Mouse (Mus musculus) CD8-positive naive resting alpha-beta T cell, adult 2 months (primary cell): ENCODE results near the gene Pagr1b.

Source experiments
- DNase-seq, 2 experiments: peaks; one replicate each; pipeline ENCODE4 v3.0.0; 2022; ENCODE audit warnings: low read depth in 2 of 2, low spot score in 2 of 2

Pagr1b gene

DNA sequence TGATC, at the start of gene Pagr1b:
TSS of gene Pagr1b (minus strand) at position 4 of the 5 bp plus-strand sequence.
- no peak for DNase-seq

DNA sequence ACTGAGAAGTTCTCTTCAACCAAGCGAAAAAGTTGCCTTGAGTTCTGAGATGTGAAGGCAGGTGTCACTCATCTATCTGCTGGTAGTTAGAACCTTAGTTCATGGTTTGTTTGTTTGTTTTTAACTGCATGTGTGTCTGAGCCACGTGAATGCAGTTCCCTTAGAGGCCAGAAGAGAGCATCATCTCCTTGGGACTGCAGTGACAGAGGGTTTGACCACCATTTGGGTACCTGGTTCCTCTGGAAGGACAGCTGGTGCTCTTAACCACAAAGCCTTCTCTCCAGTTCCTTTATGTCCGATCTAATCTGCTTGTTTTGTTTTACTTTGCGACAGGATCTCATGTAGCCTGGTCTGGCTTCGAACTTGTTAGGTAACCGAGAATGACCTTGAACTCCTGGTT, 49.3 kb upstream of the Pagr1b start:
- DNase-seq, result no peak

DNA sequence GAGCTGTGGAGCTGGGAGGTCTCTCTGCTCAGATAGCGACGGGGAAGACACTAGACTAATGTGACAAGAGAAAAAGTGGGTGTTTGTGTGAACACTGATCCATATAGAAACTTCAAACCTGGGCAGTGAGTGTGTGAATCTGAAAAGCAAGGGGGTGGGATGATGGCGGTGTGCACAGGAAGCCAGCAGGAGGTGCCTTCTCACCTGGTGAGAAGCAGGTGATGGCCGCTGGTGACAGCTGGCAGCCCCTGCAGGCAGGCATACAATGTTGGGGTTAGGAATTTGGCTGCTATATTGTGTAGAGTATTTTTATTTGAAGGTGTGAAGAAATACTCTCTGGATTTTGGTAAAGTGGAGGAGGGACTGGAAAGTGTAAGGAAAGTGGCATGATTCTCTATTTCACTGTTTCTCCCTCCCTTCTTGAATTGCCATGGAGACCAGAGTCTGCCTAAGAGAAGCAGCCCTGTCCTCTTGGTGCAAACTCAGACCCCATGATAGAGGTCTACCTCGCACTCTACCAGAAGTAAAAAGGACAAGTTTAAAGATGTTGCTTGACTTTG, 38.8 kb upstream of the Pagr1b start:
- DNase-seq, result no peak

DNA sequence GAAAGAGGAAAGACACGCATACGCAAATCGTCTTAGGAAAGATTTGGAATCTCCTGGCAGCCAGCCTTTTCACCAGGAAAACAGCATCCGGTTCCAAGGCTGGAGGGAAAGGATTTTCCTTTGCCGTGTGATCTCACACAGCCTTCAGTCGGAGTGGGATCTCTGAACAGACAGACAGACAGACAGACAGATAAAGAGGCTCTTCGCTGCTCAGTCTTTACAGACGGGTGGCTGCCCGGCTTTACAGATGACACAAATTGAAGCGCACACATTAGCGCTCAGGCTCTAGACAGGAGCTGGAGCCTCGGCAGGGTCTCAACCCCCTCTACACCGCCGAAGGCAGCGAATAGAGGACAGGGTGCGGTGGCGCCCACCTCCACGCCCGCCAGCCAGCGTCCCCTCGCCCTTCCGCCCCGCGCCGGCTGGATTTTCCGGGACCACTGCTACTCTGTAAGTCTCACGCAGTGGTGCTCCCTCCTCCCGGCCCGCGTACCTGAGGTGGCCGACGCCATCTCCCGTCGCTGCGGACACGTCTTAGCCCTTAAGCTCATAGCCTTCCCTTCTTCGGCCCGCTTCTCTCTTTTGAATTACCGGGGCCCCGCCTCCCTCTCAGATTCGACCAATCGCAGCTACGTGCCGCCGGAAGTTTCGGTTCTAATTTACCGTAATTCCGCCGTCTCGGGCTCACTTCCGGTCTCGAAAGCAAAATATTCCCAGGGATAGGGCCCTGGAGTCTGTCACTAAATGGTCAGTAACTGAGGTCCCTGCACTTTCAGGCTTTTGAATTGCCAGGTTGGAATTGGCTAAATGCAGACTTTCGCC, 25.8 kb upstream of the Pagr1b start, which contains the start of gene Kif22:
TSS of gene Kif22 (minus strand) at position 621 of the 822 bp plus-strand sequence.
- DNase-seq, result peak; percentile 65 to 76

DNA sequence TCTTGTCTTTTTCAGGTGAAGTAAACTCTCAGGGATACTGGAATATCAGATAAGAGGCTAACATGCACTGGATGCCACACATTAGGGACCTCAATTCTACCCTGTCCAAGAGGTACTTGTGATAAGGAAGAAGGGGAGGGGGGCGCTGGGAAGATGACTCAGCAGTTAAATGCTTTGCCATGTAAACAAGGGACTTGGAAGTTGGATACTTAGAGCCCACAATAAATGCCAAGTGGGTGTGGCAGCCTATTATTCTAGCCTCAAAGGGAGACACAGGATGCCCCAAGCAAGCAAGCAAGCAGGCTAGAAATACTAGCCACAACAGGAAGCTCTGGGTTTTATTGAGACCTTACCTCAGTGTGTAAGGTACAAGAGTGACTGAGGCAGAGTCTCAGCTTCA, 15.0 kb upstream of the Pagr1b start:
- DNase-seq, result peak in 1 of 2 experiments; percentile 23

DNA sequence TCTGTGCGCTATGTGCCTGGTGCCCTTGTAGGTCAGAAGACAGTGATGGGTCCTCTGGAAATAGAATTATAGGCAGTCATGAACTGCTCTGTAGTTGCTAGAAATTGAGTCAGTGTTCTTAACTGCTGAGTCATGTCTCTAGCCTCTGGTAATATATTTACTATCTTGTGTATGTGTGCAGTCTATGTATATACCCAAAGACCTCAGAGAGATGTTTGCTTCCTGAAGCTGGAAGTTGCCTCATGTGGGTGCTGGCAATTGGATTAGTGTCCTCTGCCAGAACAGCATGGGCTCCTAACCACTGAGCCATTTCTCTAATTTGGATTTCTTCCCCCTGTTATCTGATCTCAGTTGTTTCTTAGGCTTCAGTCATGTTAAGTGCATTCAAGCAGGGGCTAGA, 13.9 kb upstream of the Pagr1b start:
- DNase-seq, result no peak

DNA sequence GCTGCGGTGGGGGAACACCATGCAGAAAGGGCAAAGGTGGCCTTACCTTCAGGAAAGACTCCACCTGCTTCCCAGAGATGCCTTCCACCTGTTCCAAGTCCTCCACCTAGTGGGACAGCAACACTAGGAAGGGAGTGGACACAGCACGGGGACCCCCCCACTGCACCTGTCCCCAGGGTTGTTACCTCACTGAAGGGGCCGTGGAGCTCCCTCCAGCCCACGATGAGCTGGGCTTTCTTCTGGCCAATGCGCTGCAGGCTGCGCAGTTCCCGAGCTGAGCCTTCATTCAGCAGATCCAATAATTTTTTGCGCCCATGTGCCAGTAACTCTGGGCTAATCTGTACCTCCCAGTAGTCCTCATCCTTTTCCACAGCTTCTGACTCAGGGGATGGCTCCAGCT, 11.6 kb upstream of the Pagr1b start:
- no peak for DNase-seq

DNA sequence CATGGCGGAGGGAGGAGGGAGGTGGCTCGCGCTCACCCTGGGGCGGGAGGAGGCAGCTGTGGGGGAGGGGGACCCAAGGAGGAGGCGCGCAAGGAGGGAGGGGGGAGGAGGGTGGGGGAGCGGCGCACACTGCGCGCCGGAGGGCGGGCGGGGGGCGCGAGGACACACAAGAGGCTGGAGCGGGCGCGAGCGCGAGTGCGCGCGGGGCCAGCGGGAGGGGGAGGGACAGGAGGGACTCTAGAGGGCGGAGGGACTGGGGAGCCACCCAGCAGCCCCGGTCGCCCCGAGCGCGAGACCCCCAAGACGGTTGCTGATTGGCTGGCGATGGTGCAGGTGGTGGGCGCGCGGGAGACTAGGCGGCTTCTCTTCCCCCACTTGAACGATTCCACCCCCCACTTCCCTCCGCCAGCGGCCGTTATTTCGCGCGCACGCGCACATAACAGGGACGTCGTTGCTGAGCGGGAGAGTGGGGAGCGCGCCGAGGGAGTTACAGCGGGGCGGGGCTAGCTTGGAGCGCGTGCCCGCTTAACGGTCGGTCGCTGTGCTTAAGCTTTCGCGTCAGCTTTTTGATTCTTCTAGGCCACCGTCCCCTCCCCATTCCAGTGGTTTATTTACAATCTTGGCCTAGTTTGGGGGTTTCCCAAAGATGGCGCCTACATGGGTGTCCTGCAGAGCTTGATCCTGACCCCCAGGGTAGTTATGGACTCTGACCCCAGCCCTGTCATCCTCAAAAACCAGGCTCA, 10.9 kb upstream of the Pagr1b start, which contains the start of gene Maz:
TSS of gene Maz (minus strand) at position 54 of the 743 bp plus-strand sequence.
- peak; percentile 97 to 99 for DNase-seq

DNA sequence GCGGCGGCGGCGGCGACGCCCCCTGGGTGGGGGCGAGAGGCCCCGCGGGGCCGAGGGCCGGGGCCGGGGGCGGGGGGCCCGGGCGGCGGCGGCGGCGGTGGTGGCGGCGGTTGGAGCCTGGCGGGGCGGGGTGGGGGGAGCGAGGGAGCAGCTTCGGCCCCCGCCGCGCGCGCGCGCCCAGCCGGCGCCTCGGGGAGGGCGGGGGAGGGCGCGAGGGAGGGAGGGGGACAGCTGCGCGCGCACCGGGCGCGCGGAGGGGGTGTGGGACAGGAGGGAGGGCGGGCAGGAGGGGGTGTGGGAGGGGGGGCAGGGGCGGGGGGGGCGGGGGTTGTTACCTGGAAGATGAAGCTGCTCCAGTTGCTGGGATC, 10.3 kb upstream of the Pagr1b start:
- DNase-seq, result no peak

DNA sequence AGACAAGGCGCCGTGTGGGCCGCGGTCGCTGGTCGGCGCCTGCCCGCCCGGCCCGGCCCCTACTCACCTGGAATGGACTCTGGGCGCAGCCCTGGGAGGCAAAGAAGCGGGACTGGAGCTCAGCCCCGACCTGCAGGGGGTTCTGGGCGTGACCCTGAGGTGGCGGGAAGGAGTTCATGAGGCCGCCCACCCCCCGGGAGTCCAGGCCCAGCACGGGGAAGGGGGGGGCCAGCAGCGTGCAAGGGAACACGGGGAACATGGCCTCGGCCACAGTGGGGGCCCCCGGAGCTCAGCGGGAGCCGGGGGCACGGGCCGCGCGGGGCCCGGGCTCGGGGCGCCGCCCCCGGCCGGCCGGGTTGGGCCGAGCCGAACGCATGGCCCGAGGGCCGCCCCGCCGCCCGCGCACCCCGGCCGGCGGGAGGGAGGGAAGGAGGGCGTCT, 9.9 kb upstream of the Pagr1b start:
- peak; percentile 41 to 43 for DNase-seq

DNA sequence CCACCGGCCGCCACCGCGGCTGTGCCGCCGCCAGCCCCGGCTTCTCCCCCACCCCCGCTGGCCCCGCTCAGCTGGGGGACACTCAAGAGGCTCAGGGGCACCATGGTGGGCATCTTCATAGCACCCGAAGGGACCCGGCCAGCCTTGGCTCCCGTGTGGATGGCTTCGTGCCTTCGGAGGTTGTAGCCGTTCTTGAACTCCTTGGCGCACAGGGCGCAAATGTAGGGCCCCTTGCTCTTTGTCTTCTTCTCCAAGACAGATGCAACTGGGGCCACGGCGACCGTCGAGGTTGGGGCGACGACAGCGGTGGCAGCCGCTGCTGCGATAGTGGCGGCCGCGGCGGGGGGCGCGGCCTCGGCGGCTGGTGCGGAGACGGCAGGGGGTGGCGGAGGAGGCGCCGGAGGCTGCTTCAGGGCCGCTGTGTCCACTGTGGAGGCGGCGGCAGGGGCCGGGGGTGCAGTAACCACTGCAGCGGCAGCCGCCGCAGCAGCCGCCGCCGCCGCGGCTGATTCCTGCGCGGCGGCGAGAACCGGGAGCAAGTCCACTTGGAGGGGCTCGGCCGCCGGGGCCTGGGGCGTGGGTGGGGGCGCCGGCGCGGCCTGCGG, 9.4 kb upstream of the Pagr1b start:
- DNase-seq, result peak in 1 of 2 experiments; percentile 39

DNA sequence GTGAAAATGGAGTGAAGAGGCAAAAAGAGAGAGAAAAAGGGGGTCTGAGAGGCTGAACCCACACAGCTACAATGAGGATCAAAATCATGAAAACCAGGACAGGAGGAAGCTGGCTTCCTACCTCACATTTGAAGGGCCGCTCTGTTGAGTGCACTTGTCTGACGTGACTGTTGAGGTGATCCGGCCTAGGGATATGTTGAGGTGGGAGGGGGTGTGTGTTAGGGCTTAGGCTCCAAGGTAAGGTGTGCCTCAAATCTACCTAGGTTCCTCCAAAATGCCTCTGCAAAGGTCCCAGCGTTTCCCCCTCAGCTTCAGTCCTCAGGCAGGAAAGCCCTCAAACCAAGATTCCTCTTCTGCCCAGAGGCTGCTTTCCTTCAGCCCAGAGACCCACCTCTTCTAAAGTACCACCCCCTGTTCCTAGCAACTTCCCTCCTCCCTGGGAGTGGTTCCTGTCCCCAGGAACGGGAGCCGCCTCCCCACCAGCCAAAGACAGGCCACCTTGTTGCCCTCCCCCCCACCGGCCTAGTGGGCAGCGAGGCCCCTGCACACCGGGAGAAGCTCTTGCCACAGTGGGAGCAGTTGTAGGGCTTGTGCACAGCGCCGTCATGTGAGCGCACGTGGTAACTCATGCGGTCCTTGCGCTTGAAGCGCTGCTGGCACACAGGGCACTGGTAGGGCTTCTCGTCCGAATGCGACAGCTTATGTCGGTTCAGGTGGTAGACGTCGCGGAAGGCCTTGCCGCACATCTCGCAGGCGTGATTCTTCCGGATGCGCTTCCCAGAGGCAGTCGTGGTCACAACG, 8.7 kb upstream of the Pagr1b start:
- DNase-seq, result peak; percentile 69 to 78

DNA sequence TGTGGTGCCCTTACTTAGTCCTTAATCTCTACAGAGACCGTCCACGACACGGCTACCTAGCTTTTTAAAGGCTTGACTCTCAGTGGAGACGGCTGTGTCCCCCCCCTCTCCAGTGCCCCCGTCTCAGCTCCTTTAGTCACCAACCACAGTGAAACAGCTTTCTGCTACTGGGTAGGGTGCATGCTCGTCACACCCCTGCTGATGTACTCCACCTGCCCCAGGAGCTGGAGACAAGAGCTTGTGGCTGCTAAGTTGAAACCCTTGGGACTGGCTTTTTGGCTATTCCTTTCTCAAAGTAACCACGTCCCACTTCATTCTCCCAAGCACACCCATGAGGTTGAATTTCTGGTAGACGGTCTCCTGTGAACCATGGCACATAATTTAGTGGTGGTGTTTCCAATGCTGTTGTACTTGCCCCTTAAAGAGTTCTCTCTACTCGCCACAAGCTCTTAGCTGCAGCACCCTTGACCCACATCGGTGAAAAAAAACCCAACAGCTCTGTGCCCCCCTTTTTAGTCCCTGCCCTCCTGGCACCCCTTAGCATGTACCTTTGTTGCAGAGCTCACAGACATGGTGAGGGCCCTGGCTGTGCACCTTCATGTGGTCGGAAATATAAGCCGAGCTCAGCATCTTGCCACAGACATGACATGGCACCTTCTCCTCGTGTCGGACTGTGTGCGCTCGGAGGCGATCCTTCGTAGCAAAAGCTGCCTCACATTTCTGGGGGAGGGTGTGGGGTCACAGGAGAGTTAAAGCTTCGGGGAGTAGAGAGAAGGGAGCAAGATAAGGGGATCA, 7.8 kb upstream of the Pagr1b start:
- peak; percentile 46 to 53 for DNase-seq

DNA sequence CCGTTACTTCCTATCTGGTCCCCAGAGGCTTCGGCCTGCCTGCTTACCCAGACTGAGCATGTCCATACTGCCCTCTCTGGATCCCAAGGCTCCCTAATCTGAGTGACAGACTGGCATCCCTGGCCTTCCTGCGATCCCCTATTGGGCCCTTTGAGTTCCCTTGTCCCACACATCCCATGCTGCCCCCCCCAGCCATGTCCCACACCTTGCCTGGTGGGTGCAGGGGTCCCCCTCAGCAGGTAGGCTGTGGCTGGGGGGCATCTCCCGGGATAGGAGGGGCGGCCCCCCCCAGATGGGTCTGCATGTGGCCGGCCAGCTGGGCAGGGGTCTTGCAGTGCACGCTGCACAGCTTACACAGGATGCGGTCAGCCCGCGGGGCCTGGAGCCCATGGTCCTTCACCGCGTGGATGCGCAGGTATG, 7.0 kb upstream of the Pagr1b start:
- DNase-seq, result no peak

DNA sequence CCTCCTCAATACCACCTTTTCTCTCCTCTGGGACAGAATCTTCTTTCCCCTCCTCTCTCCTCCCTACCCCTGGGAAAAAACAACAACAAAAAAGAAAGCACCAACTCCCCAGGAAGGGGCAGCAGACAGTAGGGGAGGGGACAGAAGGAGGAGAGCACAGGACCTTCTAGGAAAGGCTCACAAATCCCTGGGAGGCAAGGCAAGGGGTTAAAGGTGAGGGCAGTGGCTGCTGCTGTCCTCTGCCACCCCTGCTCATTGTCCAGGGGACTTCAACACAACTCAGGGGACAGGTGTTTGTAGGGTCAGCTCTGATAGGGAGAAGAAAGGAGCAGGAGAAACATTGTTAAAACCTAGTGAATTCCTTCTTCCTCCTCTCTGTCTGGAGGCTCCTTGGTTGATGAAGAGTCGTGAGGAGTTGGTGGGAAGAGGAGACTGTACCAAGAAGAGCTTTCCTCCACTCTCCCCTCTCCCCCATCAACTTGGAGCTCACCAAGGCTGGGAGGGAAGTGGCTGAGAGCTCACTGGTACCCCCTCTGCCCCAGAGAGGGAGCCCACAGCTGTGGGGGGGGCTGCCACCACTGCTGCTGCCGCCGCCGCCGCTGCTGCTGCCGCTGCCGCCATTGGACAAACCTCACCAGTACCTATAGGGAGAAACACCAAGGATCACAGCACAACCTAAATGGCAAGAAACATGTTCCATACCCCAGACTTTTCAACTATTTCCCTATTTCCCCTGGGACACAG, 6.4 kb upstream of the Pagr1b start:
- no peak for DNase-seq

DNA sequence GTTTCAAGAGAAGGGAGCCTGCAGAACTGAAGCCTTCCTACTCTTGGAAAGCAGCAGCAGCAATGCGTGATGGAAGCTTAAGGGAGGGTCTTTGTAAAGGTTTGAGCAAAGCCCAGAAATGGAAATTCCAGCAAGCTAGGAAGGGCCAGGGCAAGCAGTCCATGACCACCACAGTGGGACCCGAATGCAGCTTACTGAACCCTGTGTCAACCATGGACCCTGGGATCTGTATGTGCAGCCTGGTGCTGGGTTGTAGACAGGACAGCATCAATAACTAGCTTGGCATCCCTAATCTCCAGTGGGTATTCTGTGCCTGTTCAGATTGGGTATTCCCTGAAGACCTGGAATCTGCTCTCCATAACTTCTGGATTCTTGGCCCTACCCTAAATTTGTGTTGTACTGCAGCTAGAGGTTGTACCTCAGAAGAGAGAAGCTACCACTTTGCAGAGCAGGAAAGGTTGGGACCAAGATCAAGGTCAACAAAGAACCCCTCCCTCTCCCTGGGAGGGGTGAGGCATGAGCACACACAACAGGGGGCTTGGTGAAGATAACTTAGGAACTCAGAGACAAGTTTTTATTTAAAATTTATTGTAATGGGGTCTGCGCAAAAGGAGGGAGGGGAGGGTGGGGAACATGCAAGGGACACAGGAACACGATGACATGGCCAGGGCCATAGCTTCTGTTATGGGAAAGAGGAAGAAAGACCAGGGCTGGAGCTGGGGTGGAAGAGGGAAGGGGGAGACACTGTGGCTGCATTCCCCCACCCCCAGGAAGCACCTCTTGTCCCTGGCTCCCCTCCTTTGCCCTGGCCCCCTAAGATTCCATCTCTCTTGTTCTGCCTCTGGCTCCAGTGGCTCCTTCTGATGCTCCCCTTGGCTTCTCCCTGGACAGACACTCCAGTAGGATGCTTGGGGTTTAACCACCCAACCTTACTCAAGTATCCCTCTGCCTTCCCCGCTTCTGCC, 5.6 kb upstream of the Pagr1b start:
- DNase-seq, result no peak

DNA sequence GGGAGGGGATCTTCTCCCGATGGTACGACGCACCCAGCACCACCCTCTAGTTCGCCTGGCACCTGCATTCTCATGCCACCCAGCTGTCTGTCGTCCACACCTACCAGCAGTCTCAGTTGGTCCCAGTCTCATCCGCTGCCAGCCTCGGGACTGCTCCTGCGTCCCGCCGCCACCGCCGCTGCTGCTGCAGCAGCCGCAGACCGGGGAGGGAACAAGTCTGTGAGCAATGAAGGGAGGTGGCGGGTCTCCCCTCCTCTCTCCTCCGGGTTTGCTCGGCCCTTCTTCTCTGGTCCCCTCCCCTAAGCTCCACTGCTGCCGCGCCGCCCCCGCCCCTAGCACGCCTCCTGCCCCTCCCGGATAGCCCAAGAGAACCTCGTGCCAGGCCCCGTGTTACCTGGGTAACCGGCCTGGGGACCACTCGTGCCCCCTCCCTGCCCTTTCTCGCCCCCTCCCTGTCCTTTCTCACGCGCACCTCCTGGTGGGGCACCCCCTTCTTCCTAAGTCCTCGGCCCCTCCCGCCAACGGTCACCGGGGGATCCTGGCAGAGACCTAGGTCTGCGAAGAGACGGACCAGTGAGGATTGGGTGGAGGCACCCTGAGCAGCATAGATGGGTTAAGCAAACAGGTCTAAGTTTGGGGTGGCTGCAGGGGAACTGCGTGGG, 4.7 kb upstream of the Pagr1b start, which contains the start of the genes Gm42742 and Prrt2:
TSS of gene Gm42742 (minus strand) at position 197 of the 662 bp plus-strand sequence.
TSS of gene Prrt2 (minus strand) at position 311 of the 662 bp plus-strand sequence.
- DNase-seq, result peak in 1 of 2 experiments; percentile 23

DNA sequence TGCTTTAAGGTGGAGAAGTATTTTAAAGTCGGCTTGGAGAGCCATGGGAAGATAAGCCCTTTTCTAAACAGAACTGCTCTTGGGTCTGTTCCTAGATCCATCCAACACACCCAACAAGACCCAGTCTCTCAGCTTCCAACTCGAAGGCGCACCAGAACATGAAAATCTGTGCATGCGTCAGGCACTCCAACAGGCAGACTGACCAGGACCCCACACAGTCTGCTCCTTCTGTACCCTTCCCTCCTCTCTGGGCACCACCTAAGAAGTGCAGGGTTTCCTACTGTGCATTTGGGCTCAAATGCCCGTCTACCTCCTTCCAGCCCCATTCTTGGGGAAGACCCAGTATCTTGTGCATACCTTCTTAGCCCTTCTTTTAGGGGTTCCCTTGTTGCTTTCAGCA, 4.2 kb upstream of the Pagr1b start:
- DNase-seq, result no peak
